Mouse (Mus musculus) embryo, embryonic 11 days (tissue): ENCODE results near the gene Cdc42bpg.
"Not testable (repeated sequence)": the region's sequence is repeated elsewhere in the genome, so short reads cannot be mapped to it uniquely, and the experiment has no call there.

ENCODE experiments used
- DNase-seq: peaks from one replicate; pipeline ENCODE4 v3.0.0-alpha.2; 2015

Cdc42bpg gene

DNA sequence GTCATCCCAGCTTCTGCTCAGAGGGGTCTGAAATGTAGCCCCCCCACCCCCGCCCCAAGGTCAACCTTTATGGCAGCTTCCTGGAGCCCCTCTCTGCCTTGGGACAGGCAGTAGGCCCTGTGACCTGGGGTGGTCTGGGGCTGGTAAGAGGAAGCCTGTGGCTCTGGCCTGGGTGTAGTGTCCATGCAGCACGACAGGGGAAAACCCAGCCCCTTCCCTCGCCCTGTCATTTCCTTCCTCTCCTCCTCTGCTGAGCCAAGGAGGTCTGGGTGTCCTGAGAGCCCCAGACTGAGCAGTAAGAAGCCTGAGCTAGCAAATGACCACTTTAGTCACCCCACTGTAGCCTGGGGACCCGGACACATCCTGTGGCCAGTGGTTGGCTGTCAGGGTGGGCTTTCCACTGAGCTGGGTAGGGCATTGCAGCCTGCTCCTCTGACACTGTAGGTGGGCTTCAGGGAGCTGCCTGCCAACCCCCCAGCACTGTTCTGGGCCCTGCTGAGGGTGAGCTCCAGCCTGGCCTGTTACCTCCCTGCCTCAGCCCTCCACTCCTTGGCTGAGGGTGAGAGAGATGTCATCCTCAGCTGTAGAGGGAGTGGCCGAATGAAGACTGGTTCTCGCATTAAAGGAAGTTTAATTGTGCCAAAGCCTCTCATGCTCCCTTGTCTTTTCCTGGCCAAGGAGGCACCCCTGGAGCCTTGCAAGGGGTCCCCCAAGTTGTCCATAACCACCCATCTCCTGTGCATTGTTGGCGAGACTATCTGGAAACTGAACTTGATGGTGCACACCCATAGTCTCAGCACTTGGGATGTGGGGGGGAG lies 6.6 kb upstream of the Cdc42bpg start:
- no peak for DNase-seq

DNA sequence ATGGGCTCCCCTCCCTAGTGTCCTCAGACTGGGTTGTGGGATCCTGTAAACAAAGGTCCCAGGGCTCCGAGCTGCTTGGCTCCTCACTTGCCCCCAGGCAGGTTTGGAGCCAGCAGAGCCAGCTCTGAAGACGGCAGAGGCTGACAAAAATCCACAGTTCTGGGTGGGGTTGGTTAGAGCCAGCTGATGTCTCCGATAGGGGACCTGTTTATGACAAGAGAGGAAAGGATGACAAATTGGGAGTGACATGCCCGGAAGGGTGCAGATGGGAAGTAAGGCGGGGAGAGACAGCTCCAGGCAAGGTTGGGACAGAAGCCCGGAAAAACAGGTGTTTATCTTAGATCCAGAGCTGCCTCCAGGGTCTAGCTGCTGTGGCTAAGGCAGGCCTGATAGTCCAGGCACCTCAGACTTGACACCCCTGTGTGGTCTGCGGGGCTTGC lies 5.8 kb upstream of the Cdc42bpg start:
- no peak for DNase-seq

DNA sequence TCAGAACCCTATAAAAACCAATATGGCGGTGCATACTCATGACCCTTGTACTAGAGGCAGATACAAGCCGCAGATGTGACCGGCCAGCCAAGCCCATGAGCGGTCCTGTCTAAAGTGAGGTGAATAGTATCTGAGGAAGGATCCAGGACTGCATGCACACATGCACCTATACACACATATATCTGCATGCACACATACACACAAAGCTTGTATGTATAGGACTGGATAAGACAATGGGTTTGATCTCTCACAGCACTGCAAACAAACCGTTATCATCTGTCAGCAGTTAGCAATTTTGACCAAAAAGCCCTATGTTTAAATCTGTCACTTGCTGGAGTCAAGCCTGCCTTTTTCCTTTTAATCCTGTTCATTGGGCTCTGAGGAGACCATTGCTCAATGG lies 4.1 kb upstream of the Cdc42bpg start:
- no peak for DNase-seq

GRCm38 (mm10) chr19:6302522-6302921 lies 3.7 kb upstream of the Cdc42bpg start:
- peak; percentile 30 for DNase-seq

DNA sequence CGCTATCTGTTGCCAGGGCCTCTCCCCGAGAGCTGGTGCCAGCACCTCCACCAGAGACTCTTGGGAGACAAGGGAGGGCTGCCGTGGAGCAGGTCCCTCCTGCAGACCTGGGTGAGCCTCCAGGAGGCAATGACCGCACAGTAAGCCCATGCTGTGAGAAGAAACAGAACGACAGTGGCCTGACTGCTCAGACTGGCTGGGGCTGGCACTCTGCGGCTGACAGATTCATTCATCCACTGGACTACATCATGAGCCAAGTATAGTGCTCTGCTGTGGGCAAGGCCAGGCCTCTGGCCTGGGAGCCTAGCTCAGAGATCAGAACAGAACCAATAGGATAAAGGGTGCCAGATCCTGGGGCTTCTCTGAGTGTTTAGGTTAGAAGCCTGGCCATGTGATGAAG lies 2.4 kb upstream of the Cdc42bpg start:
- DNase-seq, result no peak

DNA sequence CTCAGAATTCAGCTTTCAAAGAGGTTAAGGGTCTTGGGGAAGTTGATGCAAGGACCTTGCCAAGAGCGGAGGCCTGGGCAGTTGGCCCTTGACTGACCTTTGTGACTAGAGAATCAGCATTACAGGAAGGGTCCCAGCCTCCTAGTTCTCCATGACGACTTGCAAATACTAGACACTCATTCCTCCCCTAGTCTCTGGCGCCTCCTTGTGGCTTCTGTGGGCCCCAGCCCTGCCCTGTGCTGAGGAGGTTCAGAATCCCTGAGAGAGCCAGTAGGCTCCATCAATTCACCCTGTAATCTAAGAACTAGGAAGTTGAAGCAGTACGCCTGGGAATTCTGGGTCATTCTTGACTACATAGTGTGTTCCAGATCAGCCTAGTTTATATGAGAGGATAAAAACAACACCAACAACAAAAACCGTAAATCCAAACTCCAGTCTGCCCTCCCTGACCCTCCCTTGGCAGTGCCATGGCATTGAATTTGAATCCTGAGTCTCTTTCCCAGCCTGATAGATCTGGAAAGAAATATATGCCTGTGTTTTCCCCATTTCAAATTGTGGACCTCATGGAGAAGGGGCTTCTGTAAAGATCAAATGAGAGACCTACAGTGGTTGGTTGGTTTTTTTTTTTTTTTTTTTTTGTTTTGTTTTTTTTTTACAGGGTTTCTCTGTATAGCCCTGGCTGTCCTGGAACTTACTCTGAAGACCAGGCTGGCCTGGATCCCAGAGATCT lies 1.3 kb upstream of the Cdc42bpg start:
- peak; percentile 90 for DNase-seq

GRCm38 (mm10) chr19:6305517-6306115 lies 640 bp upstream of the Cdc42bpg start:
- DNase-seq, result no peak

GRCm38 (mm10) chr19:6306586-6306985 lies 330 bp downstream of the Cdc42bpg start:
- DNase-seq, result peak; percentile 89

DNA sequence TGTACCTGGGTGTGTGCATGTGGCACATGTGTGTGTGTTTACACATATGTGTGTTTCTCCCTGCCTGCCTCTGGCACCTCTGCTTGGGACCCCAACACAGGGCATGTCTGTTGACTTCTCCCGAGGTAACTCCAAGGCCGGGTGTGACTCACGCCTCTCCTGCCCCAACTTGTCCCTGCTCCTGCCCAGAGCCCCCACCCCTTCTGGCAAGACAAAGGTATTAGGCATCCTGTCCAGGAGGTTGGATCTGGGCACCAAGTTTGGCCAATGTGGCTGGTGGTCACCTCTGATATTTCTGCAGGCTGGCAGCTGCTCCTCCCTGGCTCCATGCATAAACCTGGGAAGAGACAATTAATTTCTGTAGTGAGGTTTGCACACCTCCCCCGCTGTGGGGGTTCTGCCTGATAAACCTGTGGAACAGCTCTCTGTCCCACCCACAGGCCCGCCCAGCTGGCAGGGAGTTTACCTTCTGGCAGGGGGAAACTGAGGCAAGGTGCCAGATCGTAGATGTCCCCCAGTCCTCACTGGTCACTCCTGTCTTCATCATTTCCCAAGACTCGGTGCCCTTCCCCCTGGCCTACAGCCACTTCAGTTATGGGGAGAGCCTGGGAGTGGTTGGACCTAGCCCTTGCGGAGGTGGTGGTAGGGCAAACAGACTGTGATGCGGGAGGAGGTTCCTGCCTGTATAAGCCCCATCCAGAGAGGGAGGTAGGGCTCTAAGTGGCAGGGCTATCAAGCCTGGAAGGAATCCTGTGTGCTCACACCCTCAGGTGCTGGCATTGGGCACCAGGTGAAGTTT lies 1.7 kb downstream of the Cdc42bpg start:
- no peak for DNase-seq

- DNase-seq, result no peak
These were observed 3.9 kb downstream of the Cdc42bpg start for GRCm38 (mm10) chr19:6310181-6310580.

DNA sequence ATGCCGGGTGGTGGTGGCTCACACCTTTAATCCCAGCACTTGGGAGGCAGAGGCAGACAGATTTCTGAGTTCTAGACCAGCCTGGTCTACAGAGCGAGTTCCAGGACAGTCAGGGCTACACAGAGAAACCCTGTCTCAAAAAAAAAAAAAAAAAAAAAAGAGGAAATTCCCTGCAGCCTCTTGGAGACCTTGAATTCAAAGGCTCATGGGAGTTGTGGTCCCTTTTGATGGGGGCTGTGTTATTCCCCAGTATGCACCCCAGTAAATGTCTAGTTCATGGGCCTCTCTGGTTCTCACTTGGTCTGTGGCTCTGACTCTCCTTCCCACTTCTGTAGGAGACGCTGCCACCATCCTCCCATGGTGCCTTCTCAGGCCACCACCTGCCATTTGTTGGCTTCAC lies 5.5 kb downstream of the Cdc42bpg start:
- not testable (repeated sequence) for DNase-seq

- DNase-seq, result no peak
These were observed 7.5 kb downstream of the Cdc42bpg start for GRCm38 (mm10) chr19:6313796-6314195.

DNA sequence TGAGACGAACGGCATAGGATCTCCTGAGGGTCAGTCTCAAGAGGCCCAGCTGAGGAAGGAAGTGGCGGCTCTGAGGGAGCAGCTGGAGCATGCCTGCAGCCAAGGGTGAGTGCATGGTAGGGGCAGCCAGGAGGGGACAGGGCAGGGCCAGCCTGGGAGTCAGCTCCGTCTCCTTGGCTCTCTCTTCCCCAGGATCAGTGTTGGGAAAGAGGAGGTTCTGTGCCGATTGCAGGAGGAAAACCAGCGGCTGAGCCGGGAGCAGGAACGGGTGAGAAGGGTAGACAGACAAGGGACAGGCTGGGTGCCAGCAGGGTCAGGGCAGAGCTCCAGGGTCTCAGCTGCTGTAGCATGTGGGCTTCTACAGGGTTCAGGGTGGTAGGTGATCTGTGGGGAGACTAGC lies 8.3 kb downstream of the Cdc42bpg start:
- DNase-seq, result no peak

DNA sequence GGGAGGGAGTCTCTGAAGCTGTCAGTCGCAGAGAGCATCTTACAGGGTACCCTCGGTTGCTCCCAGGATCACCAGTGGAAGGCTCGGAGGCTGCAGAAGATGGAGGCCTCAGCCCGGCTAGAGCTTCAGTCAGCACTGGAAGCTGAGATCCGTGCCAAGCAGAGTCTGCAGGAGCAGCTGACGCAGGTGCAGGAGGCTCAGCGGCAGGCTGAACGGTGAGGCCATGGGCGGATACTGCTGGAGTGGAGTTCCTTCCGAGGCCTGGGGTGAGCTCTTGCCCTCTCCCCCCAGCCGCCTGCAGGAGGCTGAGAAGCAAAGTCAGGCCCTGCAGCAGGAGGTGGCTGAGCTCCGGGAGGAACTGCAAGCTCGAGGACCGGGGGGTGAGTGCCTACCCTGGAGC lies 9.3 kb downstream of the Cdc42bpg start:
- DNase-seq, result no peak

DNA sequence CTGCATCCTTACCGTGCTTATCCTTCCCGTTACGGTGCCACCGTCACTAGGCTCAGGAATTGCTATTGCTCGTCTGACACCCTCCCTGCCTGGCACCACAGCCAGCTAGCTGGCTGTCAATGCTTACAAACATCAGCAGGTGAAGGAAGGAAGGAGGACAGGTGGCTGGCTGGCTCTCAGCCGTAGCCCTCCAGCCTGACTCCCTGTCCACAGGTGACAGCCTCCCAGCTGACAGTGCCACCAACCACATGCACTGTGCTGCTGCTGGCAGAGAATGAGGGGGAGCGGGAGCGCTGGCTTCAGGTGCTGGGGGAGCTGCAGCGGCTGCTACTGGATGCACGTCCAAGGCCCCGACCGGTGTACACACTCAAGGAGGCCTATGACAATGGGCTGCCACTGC lies 11.9 kb downstream of the Cdc42bpg start:
- DNase-seq, result no peak

- DNase-seq, result no peak
These were observed 15.1 kb downstream of the Cdc42bpg start for GRCm38 (mm10) chr19:6321358-6321757.

DNA sequence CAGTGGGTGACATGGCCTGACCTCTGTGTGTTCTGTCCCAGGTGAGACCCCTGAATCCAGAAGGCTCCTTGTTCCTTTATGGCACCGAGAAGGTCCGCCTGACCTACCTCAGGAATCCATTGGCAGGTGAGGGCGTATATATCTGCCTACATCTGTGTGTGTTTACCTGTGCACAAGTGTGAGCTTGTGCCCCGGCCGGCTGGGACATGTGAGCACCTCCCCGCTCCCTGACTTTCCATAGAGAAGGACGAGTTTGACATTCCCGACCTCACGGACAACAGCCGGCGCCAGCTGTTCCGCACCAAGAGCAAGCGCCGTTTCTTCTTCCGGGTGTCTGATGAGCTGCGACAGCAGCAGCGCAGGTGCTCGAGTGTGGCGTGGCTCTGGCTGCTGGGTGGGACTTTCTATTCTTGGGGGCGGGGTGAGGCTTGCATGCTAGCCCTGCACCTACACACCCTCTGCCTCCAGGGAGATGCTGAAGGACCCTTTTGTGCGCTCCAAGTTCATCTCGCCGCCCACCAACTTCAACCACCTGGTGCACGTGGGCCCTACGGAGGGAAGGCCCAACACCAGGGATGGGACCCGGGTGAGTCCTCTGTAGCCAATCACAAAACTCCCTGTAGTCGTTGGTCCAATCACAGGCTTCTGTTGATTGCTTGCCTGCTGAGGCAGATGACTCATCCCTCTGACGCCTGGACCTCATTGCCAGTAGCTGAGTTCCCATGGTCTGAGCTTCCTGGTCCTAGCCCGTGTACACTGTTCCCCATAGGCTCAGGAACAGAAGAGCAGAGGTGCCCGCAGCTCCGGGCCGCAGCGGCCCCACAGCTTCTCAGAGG lies 15.7 kb downstream of the Cdc42bpg start:
- DNase-seq, result no peak

GRCm38 (mm10) chr19:6324751-6325150 lies 18.5 kb downstream of the Cdc42bpg start:
- no peak for DNase-seq

DNA sequence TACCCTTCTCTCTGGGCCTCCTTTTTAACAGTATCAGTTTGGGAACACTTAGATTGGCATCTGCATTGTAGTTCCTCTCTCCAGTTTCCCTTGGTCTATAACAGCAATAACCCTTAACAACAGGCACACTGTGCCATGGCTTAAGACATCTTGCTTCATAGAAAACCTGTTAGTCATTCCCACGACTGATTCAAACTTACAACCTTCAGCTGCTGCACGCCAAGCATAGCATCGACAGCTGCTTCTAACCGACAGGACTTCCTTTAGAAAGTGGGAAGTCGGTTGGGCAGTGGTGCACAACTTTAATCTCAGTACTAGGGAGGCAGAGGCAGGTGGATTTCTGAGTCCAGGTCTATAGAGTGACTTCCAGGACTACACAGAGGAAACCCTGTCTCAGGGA lies 24.9 kb downstream of the Cdc42bpg start:
- DNase-seq, result no peak

- peak; percentile 82 for DNase-seq
These were observed 25.7 kb downstream of the Cdc42bpg start for GRCm38 (mm10) chr19:6331719-6332516.
